Mouse (Mus musculus) neutrophil, adult 5-6 weeks (primary cell): ENCODE results near the gene Miip. TPM values are rescaled to one million over a fixed set of nuclear protein-coding genes. Genes with fewer than 3 reads are reported as not detected.

ENCODE experiments used
- ATAC-seq: fragments of 151-379, 151-347 bp; 2 replicates; pipeline ENCODE4 v1.8.0; 2017; ENCODE audit warnings: mild to moderate bottlenecking, moderate TSS enrichment; ENCODE audit not compliant: insufficient number of reproducible peaks, poor library complexity, low FRiP score, severe bottlenecking; ENCODE audit errors: extremely low read depth
- total RNA-seq: library from RNA; stranded (forward); fragments of 200-1000 nt; gene quantifications from 2 replicates; pipeline ENCODE4 v1.2.3, GENCODE M21; 2017

The Miip gene
- total RNA-seq, 1 experiment from 2014 or later = 67.3 TPM

GRCm38 (mm10) chr4:147813249-147813765 is 55.3 kb downstream of the Miip start:
- ATAC-seq = no peak

Other genes starting within 250 kb of the Miip start
- gene Zfp979, start 226.3 kb downstream of the Miip start, total RNA-seq = not detected in 2 replicates
- gene Zfp534, start 166.3 kb downstream of the Miip start, total RNA-seq = 0.25 TPM in 1 of 2 replicates, not detected in the other
- gene Zfp984, start 59.0 kb downstream of the Miip start, total RNA-seq = 44.7 and 50.8 TPM in 2 replicates
- gene Zfp933, start 20.4 kb downstream of the Miip start, total RNA-seq = 10.3 and 10.8 TPM in 2 replicates
- 20.9 and 22.0 TPM in 2 replicates for gene Fv1, start 163 bp upstream of the Miip start, total RNA-seq
- gene Mfn2, start 35.9 kb upstream of the Miip start, total RNA-seq = 22.2 and 28.7 TPM in 2 replicates
- gene Plod1, start 68.0 kb upstream of the Miip start, total RNA-seq = 15.5 and 15.7 TPM in 2 replicates
- gene 2510039O18Rik, start 72.1 kb upstream of the Miip start, total RNA-seq = 50.6 and 53.2 TPM in 2 replicates
- gene Nppb, start 117.0 kb upstream of the Miip start, total RNA-seq = not detected in 2 replicates
- gene Nppa, start 131.9 kb upstream of the Miip start, total RNA-seq = not detected in 2 replicates
- gene Clcn6, start 170.0 kb upstream of the Miip start, total RNA-seq = 14.9 and 16.5 TPM in 2 replicates
- gene Mthfr, start 170.3 kb upstream of the Miip start, total RNA-seq = 10.0 and 20.0 TPM in 2 replicates
- 19.3 and 20.5 TPM in 2 replicates for gene Agtrap, start 219.2 kb upstream of the Miip start, total RNA-seq